Mouse (Mus musculus) liver, postnatal 0 days (tissue): ENCODE measurements around the gene Ppp2r5d. TPM values are rescaled to one million over a fixed set of nuclear protein-coding genes. Genes with fewer than 3 reads are reported as not detected.

Experiments used
- ATAC-seq: fragments of 200-750 bp; cut with Nextera tagmentation; 2 replicates; pipeline ENCODE4 v1.8.0; 2017; ENCODE audit warnings: mild to moderate bottlenecking, moderate library complexity
- DNase-seq: peaks from one replicate; pipeline ENCODE4 v3.0.0-alpha.2; 2016
- H3K27ac ChIP-seq: fragments of 300-500 bp; sonication (generic); 2 replicates; pipeline ENCODE4 v1.5.1; 2014; ENCODE audit warnings: antibody characterized with exemption, moderate library complexity, mild to moderate bottlenecking, low read depth
- H3K27me3 ChIP-seq: fragments of 300-500 bp; sonication (generic); 2 replicates; pipeline ENCODE4 v1.6.1; 2014; ENCODE audit warnings: low read length, control low read depth, mixed read lengths; ENCODE audit not compliant: insufficient read depth
- H3K36me3 ChIP-seq: fragments of 300-500 bp; sonication (generic); replicated peaks from 2 replicates; pipeline ENCODE4 v1.6.1; 2014; ENCODE audit warnings: mild to moderate bottlenecking, control low read depth, low read length, moderate library complexity, mixed read lengths; ENCODE audit not compliant: insufficient read depth
- H3K4me1 ChIP-seq: fragments of 300-500 bp; sonication (generic); 2 replicates; pipeline ENCODE4 v1.6.1; 2014; ENCODE audit warnings: antibody characterized with exemption, mild to moderate bottlenecking, control low read depth; ENCODE audit not compliant: insufficient read depth
- H3K4me2 ChIP-seq: fragments of 300-500 bp; sonication (generic); 2 replicates; pipeline ENCODE4 v1.6.1; 2014; ENCODE audit warnings: low read depth, mild to moderate bottlenecking, low read length, moderate library complexity, mixed read lengths
- H3K4me3 ChIP-seq: fragments of 300-500 bp; sonication (generic); 2 replicates; pipeline ENCODE4 v1.5.1; 2014; ENCODE audit warnings: low read depth, low read length
- H3K9ac ChIP-seq: fragments of 300-500 bp; sonication (generic); replicated peaks from 2 replicates; pipeline ENCODE4 v1.6.1; 2014; ENCODE audit warnings: mild to moderate bottlenecking, moderate library complexity
- H3K9me3 ChIP-seq: fragments of 300-500 bp; sonication (generic); 2 replicates; pipeline ENCODE4 v1.6.1; 2016; ENCODE audit warnings: mild to moderate bottlenecking, control low read depth, low read length, mixed read lengths
- CTCF ChIP-seq: sonication (generic); IDR thresholded peaks from 2 replicates; pipeline ENCODE4 v1.5.1; 2016; ENCODE audit warnings: antibody characterized with exemption, low read depth
- EP300 ChIP-seq: IDR thresholded peaks from 2 replicates; pipeline ENCODE4 v1.6.1; 2016; ENCODE audit warnings: antibody characterized with exemption, low read depth, mild to moderate bottlenecking
- WGBS: fragments of 180-500 bp; shearing (Covaris S2); extraction: QIAGEN DNeasy Blood & Tissue Kit; methylation state at CpG from one replicate; pipeline ENCODE4 v1.1.7; 2014; ENCODE audit not compliant: insufficient replicate concordance; 5-methylcytosine and 5-hydroxymethylcytosine counted together
- polyA plus RNA-seq: library from polyadenylated mRNA; unstranded; fragments of >200 nt; fragmentation: Nextera tagmentation; extraction: Ambion mirVana; gene quantifications from 2 replicates; pipeline ENCODE4 v1.2.1, GENCODE M21; 2015

Gene Ppp2r5d
- polyA plus RNA-seq, 1 experiment from 2014 or later: 12.5 TPM

DNA sequence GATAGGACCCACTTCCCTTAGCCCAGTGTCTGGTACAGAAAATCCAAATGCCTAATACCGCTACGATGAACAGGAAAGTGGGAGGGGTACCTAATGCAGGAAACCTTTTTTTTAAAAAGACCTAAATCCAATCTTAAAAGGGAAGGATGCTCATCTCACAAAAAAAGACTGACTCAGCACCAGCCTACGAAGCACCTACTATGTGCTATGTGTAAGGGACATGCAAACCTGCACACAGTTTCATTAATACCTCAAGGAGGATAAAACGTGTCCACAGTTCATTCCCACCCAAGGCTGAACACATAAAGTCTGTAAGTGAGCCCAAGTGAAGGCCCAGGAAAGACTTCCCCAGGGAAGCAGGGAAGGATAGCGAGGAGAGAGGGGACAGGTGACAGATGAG, 2.4 kb downstream of the Ppp2r5d start:
- DNase-seq: no peak
- WGBS: 83% methylated on average over 5 of the region's 5 CpGs
- H3K9me3 ChIP-seq: no peaks in the 10 kb centered on the region
- H3K27me3 ChIP-seq: no peaks in the 10 kb centered on the region
- H3K27ac ChIP-seq: no peak overlapping the region
- no peak overlapping the region for H3K4me3 ChIP-seq
- H3K9ac ChIP-seq: no peak overlapping the region
- TF ChIP-seq EP300: no peak
- TF ChIP-seq CTCF: no peak
- peaks cover 21% of the 10 kb centered on the region for H3K4me1 ChIP-seq
- ATAC-seq: no peak
- H3K36me3 ChIP-seq: peaks cover 7% of the 10 kb centered on the region
- no peak overlapping the region for H3K4me2 ChIP-seq

DNA sequence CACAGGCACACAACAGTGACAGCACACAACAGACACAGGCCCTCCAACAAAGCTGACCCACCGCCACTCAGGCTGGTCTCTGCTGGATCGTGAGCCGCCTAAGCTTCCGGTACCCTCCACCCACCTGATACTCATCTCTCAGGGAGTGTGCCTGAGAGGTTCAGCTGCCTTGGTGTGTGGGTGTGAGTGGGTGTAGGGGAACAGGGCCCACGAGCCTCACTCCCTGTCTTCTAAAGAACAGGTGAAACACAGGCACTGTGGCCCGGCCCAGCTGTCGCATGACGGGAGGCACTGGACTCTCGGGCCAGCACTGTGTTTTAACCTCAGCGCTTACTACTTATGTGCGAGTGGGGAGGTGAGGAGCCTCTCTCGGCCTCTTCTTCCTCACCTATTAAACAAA, 2.8 kb downstream of the Ppp2r5d start:
- Histone ChIP-seq H3K9me3 (no peaks in the 10 kb centered on the region), H3K27ac (no peak overlapping the region), H3K4me3 (no peak overlapping the region), H3K36me3 (peaks cover 7% of the 10 kb centered on the region), H3K4me2 (no peak overlapping the region), H3K9ac (no peak overlapping the region), H3K4me1 (peaks cover 21% of the 10 kb centered on the region), H3K27me3 (no peaks in the 10 kb centered on the region)
- WGBS: 80% methylated on average over 12 of the region's 12 CpGs
- no peak for DNase-seq
- TF ChIP-seq CTCF (no peak), EP300 (no peak)
- no peak for ATAC-seq

DNA sequence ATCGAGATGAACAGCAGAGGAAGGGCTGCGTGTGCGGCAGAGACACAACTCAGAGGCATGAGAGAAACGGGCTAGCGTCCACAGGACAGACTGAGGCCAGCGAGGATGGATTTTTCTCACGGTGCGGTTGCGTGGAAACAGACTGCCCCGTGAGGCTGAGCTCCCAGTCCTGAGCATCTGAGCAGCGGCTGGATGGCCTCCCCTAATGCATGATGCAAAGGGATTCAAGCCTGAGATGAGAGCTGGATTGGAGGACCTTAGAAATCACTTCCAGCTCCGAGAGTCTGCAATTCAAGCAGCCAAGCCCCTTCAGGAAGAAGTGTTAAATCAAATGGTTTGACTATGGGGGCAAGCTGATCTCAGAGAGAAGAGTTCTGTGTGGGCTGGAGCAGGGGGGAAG, 3.4 kb downstream of the Ppp2r5d start:
- WGBS: 88% methylated on average over 12 of the region's 12 CpGs
- Histone ChIP-seq H3K36me3 (peaks cover 7% of the 10 kb centered on the region), H3K9ac (no peak overlapping the region), H3K27ac (no peak overlapping the region), H3K9me3 (no peaks in the 10 kb centered on the region), H3K27me3 (no peaks in the 10 kb centered on the region), H3K4me3 (no peak overlapping the region), H3K4me2 (no peak overlapping the region), H3K4me1 (peaks cover 21% of the 10 kb centered on the region)
- ATAC-seq: no peak
- DNase-seq: no peak
- TF ChIP-seq EP300 (no peak), CTCF (no peak)

DNA sequence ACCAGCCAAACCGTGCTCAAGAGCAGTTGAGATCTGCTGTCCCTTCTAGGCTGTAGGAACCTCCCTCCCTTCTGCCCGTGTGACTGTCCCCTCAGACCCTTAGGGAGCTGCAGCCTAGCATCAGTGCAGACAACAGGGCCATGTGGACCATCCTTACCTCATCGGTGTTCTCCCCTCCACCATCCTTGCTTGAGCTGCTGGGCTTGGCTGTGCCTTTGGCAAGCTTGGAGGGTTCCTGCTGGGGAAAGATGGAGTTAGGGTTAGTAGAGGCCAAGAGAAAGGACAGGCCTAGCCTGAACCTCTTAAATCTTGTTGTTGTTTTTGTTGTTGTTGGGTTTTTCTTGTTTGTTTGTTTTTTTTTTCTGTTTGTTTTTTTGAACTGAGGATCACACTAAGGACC, 5.0 kb downstream of the Ppp2r5d start:
- H3K9ac ChIP-seq: no peak overlapping the region
- ATAC-seq (no peak), DNase-seq (no peak)
- H3K4me3 ChIP-seq: no peak overlapping the region
- TF ChIP-seq CTCF (no peak), EP300 (no peak)
- H3K27ac ChIP-seq: no peak overlapping the region
- no peaks in the 10 kb centered on the region for H3K9me3 ChIP-seq
- H3K4me2 ChIP-seq: no peak overlapping the region
- peaks cover 7% of the 10 kb centered on the region for H3K36me3 ChIP-seq
- peaks cover 14% of the 10 kb centered on the region for H3K4me1 ChIP-seq
- no peaks in the 10 kb centered on the region for H3K27me3 ChIP-seq
- 86% methylated on average over 3 of the region's 3 CpGs for WGBS

DNA sequence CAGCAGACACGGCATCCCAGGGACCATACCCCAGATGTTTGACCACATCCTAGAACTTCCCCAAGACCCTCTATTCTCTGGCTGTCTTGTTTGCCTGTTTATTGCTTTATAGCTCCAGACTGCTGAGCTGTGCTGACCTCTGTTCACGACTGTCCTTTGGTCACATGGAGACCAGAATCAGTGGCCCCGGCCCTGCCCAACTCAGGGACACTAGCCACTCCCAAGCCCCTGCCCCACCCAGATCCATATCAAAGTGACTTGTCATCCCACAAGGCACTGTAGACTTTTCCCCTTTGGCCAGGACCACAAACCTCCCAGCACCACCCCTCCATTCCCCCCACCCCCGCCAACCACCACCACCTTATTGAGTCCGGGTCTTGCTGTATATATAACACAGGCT, 5.7 kb downstream of the Ppp2r5d start:
- H3K4me1 ChIP-seq: peaks cover 14% of the 10 kb centered on the region
- no peak for DNase-seq
- H3K4me2 ChIP-seq: no peak overlapping the region

DNA sequence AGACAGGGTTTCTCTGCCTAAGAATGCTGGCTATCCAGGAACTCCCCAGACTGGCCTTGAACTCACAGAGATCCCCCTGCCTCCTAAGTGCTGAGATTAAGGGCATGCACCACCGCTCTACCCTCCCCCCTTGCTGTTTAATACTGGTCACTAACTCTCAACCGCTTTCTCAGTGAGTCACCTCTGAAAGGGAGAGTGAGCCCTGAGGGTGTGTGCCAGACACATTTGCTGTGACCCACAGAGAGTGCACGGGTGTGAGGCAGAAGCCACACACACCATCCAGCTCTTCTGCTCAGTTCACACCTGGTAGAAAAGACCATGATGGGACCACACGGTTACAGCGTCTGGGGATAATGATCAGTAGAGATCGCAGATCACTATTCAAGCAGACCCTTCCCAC, 6.4 kb downstream of the Ppp2r5d start:
- H3K27me3 ChIP-seq: no peaks in the 10 kb centered on the region
- no peak for ATAC-seq
- TF ChIP-seq EP300 (no peak), CTCF (no peak)
- no peak overlapping the region for H3K9ac ChIP-seq
- H3K36me3 ChIP-seq: peaks cover 7% of the 10 kb centered on the region
- no peak for DNase-seq
- no peak overlapping the region for H3K27ac ChIP-seq
- H3K4me3 ChIP-seq: no peak overlapping the region
- 85% methylated on average over 6 of the region's 6 CpGs for WGBS
- no peaks in the 10 kb centered on the region for H3K9me3 ChIP-seq
- H3K4me2 ChIP-seq: no peak overlapping the region
- peaks cover 8% of the 10 kb centered on the region for H3K4me1 ChIP-seq

More for the DNA sequence above, 5.7 kb downstream of the Ppp2r5d start:
- no peak for ATAC-seq
- Histone ChIP-seq H3K27me3 (no peaks in the 10 kb centered on the region), H3K4me3 (no peak overlapping the region), H3K27ac (no peak overlapping the region), H3K36me3 (peaks cover 7% of the 10 kb centered on the region), H3K9ac (no peak overlapping the region), H3K9me3 (no peaks in the 10 kb centered on the region)
- TF ChIP-seq EP300 (no peak), CTCF (no peak)
- WGBS: 72% methylated on average over 5 of the region's 5 CpGs

DNA sequence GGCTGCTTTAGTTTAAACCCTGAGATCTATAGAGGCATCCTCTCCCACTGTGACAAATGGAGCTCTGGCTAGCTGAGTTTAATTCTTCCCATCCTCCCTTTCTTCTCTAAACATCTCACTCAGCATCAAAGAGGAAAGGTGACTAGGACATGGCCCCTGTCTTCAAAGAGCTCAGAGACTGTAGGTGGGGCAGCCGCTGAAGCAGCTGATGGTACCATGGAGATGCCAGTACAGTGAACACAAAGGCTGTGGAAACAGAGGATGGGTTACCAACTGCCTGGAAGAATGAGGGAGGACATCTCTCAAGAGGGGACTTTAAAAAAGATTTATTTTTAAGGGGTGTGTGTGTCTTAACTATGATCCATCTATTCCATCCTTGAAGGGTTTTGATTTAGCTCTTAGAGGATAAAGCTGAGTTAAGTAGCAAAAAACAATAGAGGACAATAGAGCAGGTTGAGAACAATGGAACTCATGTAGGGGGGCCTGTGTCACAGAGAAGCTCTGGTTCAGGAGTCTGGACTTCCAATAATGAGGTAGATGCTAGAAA, 10.3 kb downstream of the Ppp2r5d start:
- Histone ChIP-seq H3K27me3 (no peaks in the 10 kb centered on the region), H3K9me3 (no peaks in the 10 kb centered on the region), H3K4me1 (no peaks in the 10 kb centered on the region), H3K36me3 (peaks cover 7% of the 10 kb centered on the region; the same call in 1 of the 2 replicates), H3K4me3 (no peak overlapping the region), H3K4me2 (no peak overlapping the region), H3K9ac (no peak overlapping the region), H3K27ac (no peak overlapping the region)
- 82% methylated on average over 1 of the region's 1 CpGs for WGBS
- TF ChIP-seq EP300 (no peak), CTCF (no peak)
- ATAC-seq (no peak), DNase-seq (no peak)
